Mouse (Mus musculus): ENCODE data around the gene Rps24. TPM values are rescaled to one million over a fixed set of nuclear protein-coding genes. Genes with fewer than 3 reads are reported as not detected.

Gene Rps24
- polyA plus RNA-seq, 1 experiment from 2014 or later: 482 TPM

- H3K27me3 ChIP-seq (replicated peaks; ENCODE audit: control insufficient read depth, insufficient read depth, low read length): no peaks in the 10 kb centered on the region
- 3% methylated on average over 6 of the region's 6 CpGs for WGBS
- 0 out of 2 replicates have a peak overlapping the region, but pooled peaks have one; percentile 10 for H3K4me2 ChIP-seq (ENCODE audit: low read length)
- H3K4me1 ChIP-seq (replicated peaks; ENCODE audit: control insufficient read depth, insufficient read depth, low read length): peaks cover 49% of the 10 kb centered on the region
- no peak overlapping the region for H3K4me3 ChIP-seq (replicated peaks; ENCODE audit: low read length)
- no peaks in the 10 kb centered on the region for H3K9me3 ChIP-seq (ENCODE audit: control insufficient read depth, low read length)
- no peak overlapping the region for H3K9ac ChIP-seq (replicated peaks; ENCODE audit: low read depth, low read length)
- no peaks in the 10 kb centered on the region for H3K36me3 ChIP-seq (ENCODE audit: control insufficient read depth, insufficient read depth)
- peak; percentile 52 for ATAC-seq
- no peak overlapping the region for H3K27ac ChIP-seq (ENCODE audit: low read length)
Observed at GRCm38 (mm10) chr14:24530228-24530627, 43.3 kb downstream of the Rps24 start.

GRCm38 (mm10) chr14:24534865-24535545, 48.1 kb downstream of the Rps24 start:
- H3K4me3 ChIP-seq (replicated peaks; ENCODE audit: low read length): no peak overlapping the region
- H3K4me1 ChIP-seq (replicated peaks; ENCODE audit: control insufficient read depth, insufficient read depth, low read length): peaks cover 37% of the 10 kb centered on the region
- peak overlapping the region; percentile 48 for H3K27ac ChIP-seq (ENCODE audit: low read length)
- no peak overlapping the region for H3K4me2 ChIP-seq (ENCODE audit: low read length)
- H3K9ac ChIP-seq (replicated peaks; ENCODE audit: low read depth, low read length): no peak overlapping the region
- H3K36me3 ChIP-seq (ENCODE audit: control insufficient read depth, insufficient read depth): no peaks in the 10 kb centered on the region
- peaks cover 4% of the 10 kb centered on the region; the same call in 1 of the 2 replicates for H3K9me3 ChIP-seq (ENCODE audit: control insufficient read depth, low read length)
- H3K27me3 ChIP-seq (replicated peaks; ENCODE audit: control insufficient read depth, insufficient read depth, low read length): no peaks in the 10 kb centered on the region
- ATAC-seq: peak; percentile 54
- WGBS: 24% methylated on average over 9 of the region's 9 CpGs

GRCm38 (mm10) chr14:24542901-24543300, 56.0 kb downstream of the Rps24 start:
- Histone ChIP-seq H3K9me3 (ENCODE audit: control insufficient read depth, low read length) (no peaks in the 10 kb centered on the region; the same call in 1 of the 2 replicates), H3K9ac (replicated peaks; ENCODE audit: low read depth, low read length) (no peak overlapping the region), H3K27ac (ENCODE audit: low read length) (peak overlapping the region; percentile 28), H3K4me2 (ENCODE audit: low read length) (no peak overlapping the region), H3K4me3 (replicated peaks; ENCODE audit: low read length) (no peak overlapping the region), H3K4me1 (replicated peaks; ENCODE audit: control insufficient read depth, insufficient read depth, low read length) (peaks cover 5% of the 10 kb centered on the region), H3K36me3 (ENCODE audit: control insufficient read depth, insufficient read depth) (no peaks in the 10 kb centered on the region), H3K27me3 (replicated peaks; ENCODE audit: control insufficient read depth, insufficient read depth, low read length) (no peaks in the 10 kb centered on the region)
- WGBS: 38% methylated on average over 4 of the region's 4 CpGs
- ATAC-seq: peak; percentile 67

DNA sequence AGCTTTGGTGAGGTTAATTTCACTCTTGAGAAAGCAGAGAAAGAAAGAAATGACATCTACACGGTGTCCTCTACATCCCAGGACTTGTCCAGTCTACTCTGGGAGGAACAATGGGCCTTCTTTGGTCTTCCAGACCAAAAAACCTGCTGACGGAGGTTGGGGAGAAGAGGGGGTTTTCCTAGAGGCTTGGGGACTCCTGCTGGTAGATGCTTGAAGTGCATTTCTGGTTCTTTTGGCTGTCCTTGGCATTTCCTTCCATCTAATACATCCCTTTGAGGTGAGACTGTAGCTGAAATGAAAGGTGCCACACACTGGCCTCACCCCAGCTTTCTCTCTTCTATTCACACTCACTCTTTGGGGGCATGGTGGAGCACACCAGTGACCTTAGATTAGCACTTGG, 57.1 kb downstream of the Rps24 start:
- 17% methylated on average over 2 of the region's 2 CpGs for WGBS

More for the DNA sequence above, 57.1 kb downstream of the Rps24 start:
- Histone ChIP-seq H3K4me1 (replicated peaks; ENCODE audit: control insufficient read depth, insufficient read depth, low read length) (peaks cover 5% of the 10 kb centered on the region), H3K9ac (replicated peaks; ENCODE audit: low read depth, low read length) (no peak overlapping the region), H3K27ac (ENCODE audit: low read length) (no peak overlapping the region), H3K4me3 (replicated peaks; ENCODE audit: low read length) (no peak overlapping the region), H3K4me2 (ENCODE audit: low read length) (no peak overlapping the region), H3K27me3 (replicated peaks; ENCODE audit: control insufficient read depth, insufficient read depth, low read length) (no peaks in the 10 kb centered on the region), H3K9me3 (ENCODE audit: control insufficient read depth, low read length) (no peaks in the 10 kb centered on the region; the same call in 1 of the 2 replicates), H3K36me3 (ENCODE audit: control insufficient read depth, insufficient read depth) (no peaks in the 10 kb centered on the region)
- ATAC-seq: 0 out of 2 replicates have a peak, but pooled peaks have one; percentile 10

Other genes with a start within 250 kb of the Rps24 start
- 17.1 and 21.2 TPM in 2 replicates for gene Dlg5, start 241.2 kb upstream of the Rps24 start, polyA plus RNA-seq (2015; fragmentation: Nextera tagmentation; extraction: Ambion mirVana)
- gene E330034G19Rik, start 193.9 kb upstream of the Rps24 start, polyA plus RNA-seq (2015; fragmentation: Nextera tagmentation; extraction: Ambion mirVana): not detected in 2 replicates
- gene Polr3a, start 67 bp upstream of the Rps24 start, polyA plus RNA-seq (2015; fragmentation: Nextera tagmentation; extraction: Ambion mirVana): 20.8 and 23.8 TPM in 2 replicates

Measured in forebrain, embryonic 16.5 days (tissue).